Mouse (Mus musculus) cerebellum, postnatal 10 days (tissue): Measurements from ENCODE around the gene Cdc25b.

ENCODE experiments used
- DNase-seq, 2 experiments: peaks; one replicate each; pipeline ENCODE4 v3.0.0; 2021; ENCODE audit warnings: mixed read lengths in 2 of 2

Cdc25b gene

GRCm38 (mm10) chr2:131160671-131161111, 26.1 kb upstream of the Cdc25b start:
- DNase-seq, result peak in 1 of 2 experiments; percentile 20

- no peak for DNase-seq
These were observed 22.8 kb upstream of the Cdc25b start for GRCm38 (mm10) chr2:131163924-131164323.

GRCm38 (mm10) chr2:131166172-131166571, 20.6 kb upstream of the Cdc25b start:
- no peak for DNase-seq

- DNase-seq, result no peak
These were observed 18.8 kb upstream of the Cdc25b start for GRCm38 (mm10) chr2:131167984-131168383.

GRCm38 (mm10) chr2:131168914-131169313, 17.8 kb upstream of the Cdc25b start:
- no peak for DNase-seq

- no peak for DNase-seq
These were observed 15.8 kb upstream of the Cdc25b start for GRCm38 (mm10) chr2:131170936-131171335.

- DNase-seq, result peak; percentile 74 to 77
These were observed 15.2 kb upstream of the Cdc25b start for GRCm38 (mm10) chr2:131171401-131172104.

GRCm38 (mm10) chr2:131172322-131172721, 14.4 kb upstream of the Cdc25b start:
- no peak for DNase-seq

GRCm38 (mm10) chr2:131174700-131175099, 12.0 kb upstream of the Cdc25b start:
- peak; percentile 74 to 82 for DNase-seq

GRCm38 (mm10) chr2:131175286-131175944, 11.3 kb upstream of the Cdc25b start:
- no peak for DNase-seq

- DNase-seq, result no peak
These were observed 10.8 kb upstream of the Cdc25b start for GRCm38 (mm10) chr2:131175945-131176309.

- no peak for DNase-seq
These were observed 10.3 kb upstream of the Cdc25b start for GRCm38 (mm10) chr2:131176491-131176890.

GRCm38 (mm10) chr2:131177932-131178331, 8.8 kb upstream of the Cdc25b start:
- DNase-seq, result peak; percentile 42 to 53

- peak; percentile 65 for DNase-seq
These were observed 7.9 kb upstream of the Cdc25b start for GRCm38 (mm10) chr2:131178828-131179245.

GRCm38 (mm10) chr2:131179246-131179886, 7.4 kb upstream of the Cdc25b start:
- peak; percentile 79 to 83 for DNase-seq

- DNase-seq, result peak; percentile 94 to 95
These were observed 6.7 kb upstream of the Cdc25b start, which contains the start of gene Cenpb for GRCm38 (mm10) chr2:131179990-131180587. Gene Cenpb, minus strand, starts transcription at chr2:131180067.

- DNase-seq, result no peak
These were observed 406 bp upstream of the Cdc25b start for GRCm38 (mm10) chr2:131186343-131186742.

- peak in 1 of 2 experiments; percentile 20 for DNase-seq
These were observed 813 bp downstream of the Cdc25b start for GRCm38 (mm10) chr2:131187602-131187922.

- no peak for DNase-seq
These were observed 1.6 kb downstream of the Cdc25b start for GRCm38 (mm10) chr2:131188311-131188710.

GRCm38 (mm10) chr2:131189521-131190309, 3.0 kb downstream of the Cdc25b start:
- DNase-seq, result peak in 1 of 2 experiments; percentile 9

- DNase-seq, result peak in 1 of 2 experiments; percentile 42
These were observed 3.7 kb downstream of the Cdc25b start for GRCm38 (mm10) chr2:131190344-131191004.

- DNase-seq, result no peak
These were observed 4.2 kb downstream of the Cdc25b start for GRCm38 (mm10) chr2:131191005-131191390.
